Mouse (Mus musculus) layer of hippocampus, adult 8-10 months (tissue): ENCODE results near the gene Dnajb7. TPM values are rescaled to one million over a fixed set of nuclear protein-coding genes. Genes with fewer than 3 reads are reported as not detected.

Source experiments
- DNase-seq, 2 experiments: peaks; one replicate each; pipeline ENCODE4 v3.0.0; 2022; ENCODE audit warnings: low spot score in 2 of 2
- total RNA-seq, 4 experiments: library from RNA; stranded (reverse); gene quantifications; 2 replicates each; pipeline ENCODE4 v1.2.4; 2022

Dnajb7 gene
- total RNA-seq, 4 experiments from 2014 or later = not detected

GRCm38 (mm10) chr15:81366241-81366640 lies 41.9 kb downstream of the Dnajb7 start:
- no peak for DNase-seq

GRCm38 (mm10) chr15:81365246-81365645 lies 42.9 kb downstream of the Dnajb7 start:
- DNase-seq = no peak

- no peak for DNase-seq
These were observed 43.8 kb downstream of the Dnajb7 start for GRCm38 (mm10) chr15:81364271-81364670.

- DNase-seq = no peak
These were observed 45.6 kb downstream of the Dnajb7 start for GRCm38 (mm10) chr15:81362501-81362900.

GRCm38 (mm10) chr15:81361417-81362015 lies 46.6 kb downstream of the Dnajb7 start:
- DNase-seq = no peak

- DNase-seq = no peak
These were observed 47.1 kb downstream of the Dnajb7 start for GRCm38 (mm10) chr15:81361022-81361404.

- peak; percentile 91 to 94 for DNase-seq
These were observed 47.6 kb downstream of the Dnajb7 start, which contains the start of gene Slc25a17 for GRCm38 (mm10) chr15:81360345-81361021. Slc25a17 (minus strand) TSS chr15:81360812.

- no peak for DNase-seq
These were observed 48.7 kb downstream of the Dnajb7 start for GRCm38 (mm10) chr15:81359421-81359820.

GRCm38 (mm10) chr15:81358943-81359342 lies 49.2 kb downstream of the Dnajb7 start:
- no peak for DNase-seq

GRCm38 (mm10) chr15:81356946-81357345 lies 51.2 kb downstream of the Dnajb7 start:
- no peak for DNase-seq

Other genes with a start within 250 kb of the Dnajb7 start
- gene Mrtfa, start 217.5 kb downstream of the Dnajb7 start, total RNA-seq = 100 to 1,000 TPM in 1 of 4 experiments, 10 to 100 TPM in 3; 79.9 to 100 (median 95.9) TPM
- 10 to 100 TPM; 19.3 to 25.1 (median 24.3) TPM for gene Mchr1, start 172.8 kb downstream of the Dnajb7 start, total RNA-seq
- 10 to 100 TPM; 40.9 to 46.8 (median 42.9) TPM for gene Slc25a17, start 47.5 kb downstream of the Dnajb7 start, total RNA-seq
- 100 to 1,000 TPM; 158 to 183 (median 171) TPM for gene St13, start 8.2 kb downstream of the Dnajb7 start, total RNA-seq
- gene Xpnpep3, start 8.2 kb downstream of the Dnajb7 start, total RNA-seq = 10 to 100 TPM; 15.5 to 19.3 (median 18.1) TPM
- 100 to 1,000 TPM; 129 to 138 (median 132) TPM for gene Rbx1, start 58.0 kb upstream of the Dnajb7 start, total RNA-seq
- 10 to 100 TPM; 64.5 to 80.0 (median 74.6) TPM for gene Ep300, start 177.1 kb upstream of the Dnajb7 start, total RNA-seq